Mouse (Mus musculus) T-cell, adult 2 months (primary cell): ENCODE measurements around the gene Dmrt1.

Experiments
- DNase-seq: peaks from one replicate; pipeline ENCODE4 v3.0.0; 2022; ENCODE audit warnings: low spot score

Dmrt1 gene

GRCm38 (mm10) chr19:25569778-25570177 lies 64.4 kb downstream of the Dmrt1 start:
- DNase-seq, result no peak

DNA sequence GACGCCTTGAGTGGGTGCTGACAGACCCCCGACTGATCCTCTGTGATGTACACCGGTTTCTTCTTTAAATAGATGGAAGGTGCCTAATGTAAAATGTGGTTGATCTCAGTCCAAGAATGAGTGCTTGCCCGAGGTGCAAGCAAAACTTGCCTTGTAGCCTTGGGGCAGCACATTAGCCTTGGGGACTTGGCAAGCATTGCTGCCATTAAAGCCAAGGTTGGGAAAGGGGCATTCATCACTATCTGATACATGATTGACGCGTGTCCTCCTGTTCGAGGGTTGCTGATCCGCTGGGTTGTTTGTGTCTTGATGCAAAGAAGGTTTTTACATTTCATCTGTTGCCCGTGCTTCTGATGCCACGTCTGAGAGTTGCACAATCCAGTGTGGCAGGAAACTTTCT lies 69.0 kb downstream of the Dmrt1 start:
- DNase-seq, result no peak

- no peak for DNase-seq
These were observed 69.8 kb downstream of the Dmrt1 start for GRCm38 (mm10) chr19:25574981-25575814.

DNA sequence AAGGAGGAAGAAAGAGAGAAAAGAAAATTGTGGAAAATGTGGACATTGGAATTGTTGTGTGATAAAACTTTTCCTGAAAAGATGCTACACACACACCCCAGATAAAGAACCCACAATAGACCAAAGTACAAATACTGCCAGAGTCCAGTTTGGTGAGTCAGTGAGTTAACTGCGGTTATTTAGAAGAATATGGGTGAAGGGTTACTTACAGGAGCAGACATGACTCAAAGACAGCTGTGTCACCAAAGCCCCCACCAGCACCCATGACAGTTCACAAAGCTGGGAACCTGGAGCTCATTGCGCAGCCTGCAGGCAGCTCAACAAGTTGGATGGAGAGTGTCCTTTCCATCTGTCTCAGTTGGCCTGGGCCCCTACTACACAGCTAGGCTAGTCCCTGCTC lies 72.9 kb downstream of the Dmrt1 start:
- DNase-seq, result no peak

- DNase-seq, result no peak
These were observed 74.0 kb downstream of the Dmrt1 start for GRCm38 (mm10) chr19:25579440-25579839.

- no peak for DNase-seq
These were observed 92.4 kb downstream of the Dmrt1 start for GRCm38 (mm10) chr19:25597717-25598232.

GRCm38 (mm10) chr19:25598626-25599025 lies 93.2 kb downstream of the Dmrt1 start:
- no peak for DNase-seq

- DNase-seq, result no peak
These were observed 96.5 kb downstream of the Dmrt1 start for GRCm38 (mm10) chr19:25601966-25602365.

- DNase-seq, result no peak
These were observed 102.2 kb downstream of the Dmrt1 start for GRCm38 (mm10) chr19:25607461-25608205.

DNA sequence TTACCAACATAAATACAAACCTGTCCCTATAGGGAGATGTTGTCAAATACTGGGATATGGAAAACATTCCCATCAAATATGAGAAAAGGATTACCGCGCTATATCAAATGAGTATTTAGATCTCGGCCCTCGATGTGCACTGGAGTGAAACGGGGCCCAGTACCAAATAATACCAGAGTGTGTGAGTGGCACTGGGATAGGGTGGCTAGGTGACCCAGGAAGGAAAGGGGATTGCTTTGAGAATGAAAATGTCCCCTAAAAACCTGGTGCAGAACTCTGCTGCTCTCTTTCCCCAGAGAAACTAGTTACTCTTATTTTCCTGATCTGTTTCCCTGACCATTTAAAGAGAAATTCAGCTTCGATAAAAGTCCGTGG lies 102.8 kb downstream of the Dmrt1 start:
- DNase-seq, result no peak

DNA sequence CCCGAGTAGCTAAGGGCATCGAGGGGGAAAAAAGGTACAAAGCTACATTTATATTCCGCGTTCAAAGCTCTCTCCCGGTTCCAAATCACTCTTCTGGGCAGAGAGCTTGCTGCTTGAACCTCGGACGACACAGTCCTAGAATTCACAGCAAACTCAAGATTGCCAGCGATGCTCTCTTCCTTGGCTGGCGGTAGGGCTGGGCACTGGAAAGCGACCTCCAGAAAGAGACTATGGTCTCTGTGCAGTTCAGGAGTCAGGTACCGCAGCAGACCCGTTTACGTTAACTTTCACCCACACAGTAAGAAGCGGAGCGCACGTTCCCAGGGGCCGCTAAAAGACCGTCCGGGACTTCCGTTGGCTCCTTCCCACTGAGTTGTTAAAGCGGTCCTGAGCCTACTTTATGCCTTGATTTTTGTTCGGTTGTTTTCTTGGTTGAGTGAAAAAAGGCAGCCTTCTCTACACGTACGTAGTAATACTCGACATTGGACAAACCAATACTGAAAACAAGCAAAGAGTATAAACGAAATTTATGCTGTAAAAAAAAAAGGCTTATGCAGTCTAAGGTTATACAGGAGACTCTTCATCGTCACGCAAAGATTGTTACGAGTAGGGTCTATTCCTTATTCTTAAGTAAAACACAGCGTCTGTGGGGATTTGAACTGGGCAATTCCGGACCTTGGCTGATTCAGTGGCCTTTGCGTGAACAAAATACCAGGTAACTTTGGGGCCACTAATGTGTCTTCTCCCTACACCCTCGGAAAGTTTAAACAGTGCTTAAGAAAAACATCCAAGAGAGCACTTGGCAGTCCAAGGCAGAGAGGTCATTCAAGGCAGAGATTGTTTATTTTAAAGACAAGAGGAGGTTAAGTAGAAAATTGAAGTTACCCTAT lies 103.8 kb downstream of the Dmrt1 start:
- no peak for DNase-seq

DNA sequence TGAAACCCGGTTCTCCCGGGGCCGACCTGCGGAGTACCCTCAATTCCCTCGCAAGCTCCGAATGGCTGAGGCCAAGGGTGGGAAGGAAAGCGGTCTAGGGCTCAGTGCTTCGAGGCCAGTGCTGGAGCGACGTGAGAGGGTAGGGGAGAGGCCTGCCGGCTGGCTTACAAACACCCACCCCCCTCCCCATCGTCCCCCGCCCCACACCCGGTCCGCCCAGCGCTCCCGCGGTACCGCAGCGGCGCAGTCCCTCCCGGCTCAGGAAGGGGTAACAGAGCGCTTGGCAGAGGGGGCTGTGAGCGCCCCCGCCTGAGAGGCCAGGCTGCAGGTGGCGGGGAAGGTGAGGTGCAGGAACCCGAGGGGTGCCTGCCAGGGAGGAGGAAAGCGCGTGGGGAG lies 104.6 kb downstream of the Dmrt1 start, which contains the start of gene Dmrt3:
TSS of gene Dmrt3 (plus strand) at position 287 of the 396 bp plus-strand sequence.
- no peak for DNase-seq

GRCm38 (mm10) chr19:25610411-25611111 lies 105.1 kb downstream of the Dmrt1 start:
- no peak for DNase-seq

- DNase-seq, result no peak
These were observed 105.7 kb downstream of the Dmrt1 start for GRCm38 (mm10) chr19:25611116-25611515.

DNA sequence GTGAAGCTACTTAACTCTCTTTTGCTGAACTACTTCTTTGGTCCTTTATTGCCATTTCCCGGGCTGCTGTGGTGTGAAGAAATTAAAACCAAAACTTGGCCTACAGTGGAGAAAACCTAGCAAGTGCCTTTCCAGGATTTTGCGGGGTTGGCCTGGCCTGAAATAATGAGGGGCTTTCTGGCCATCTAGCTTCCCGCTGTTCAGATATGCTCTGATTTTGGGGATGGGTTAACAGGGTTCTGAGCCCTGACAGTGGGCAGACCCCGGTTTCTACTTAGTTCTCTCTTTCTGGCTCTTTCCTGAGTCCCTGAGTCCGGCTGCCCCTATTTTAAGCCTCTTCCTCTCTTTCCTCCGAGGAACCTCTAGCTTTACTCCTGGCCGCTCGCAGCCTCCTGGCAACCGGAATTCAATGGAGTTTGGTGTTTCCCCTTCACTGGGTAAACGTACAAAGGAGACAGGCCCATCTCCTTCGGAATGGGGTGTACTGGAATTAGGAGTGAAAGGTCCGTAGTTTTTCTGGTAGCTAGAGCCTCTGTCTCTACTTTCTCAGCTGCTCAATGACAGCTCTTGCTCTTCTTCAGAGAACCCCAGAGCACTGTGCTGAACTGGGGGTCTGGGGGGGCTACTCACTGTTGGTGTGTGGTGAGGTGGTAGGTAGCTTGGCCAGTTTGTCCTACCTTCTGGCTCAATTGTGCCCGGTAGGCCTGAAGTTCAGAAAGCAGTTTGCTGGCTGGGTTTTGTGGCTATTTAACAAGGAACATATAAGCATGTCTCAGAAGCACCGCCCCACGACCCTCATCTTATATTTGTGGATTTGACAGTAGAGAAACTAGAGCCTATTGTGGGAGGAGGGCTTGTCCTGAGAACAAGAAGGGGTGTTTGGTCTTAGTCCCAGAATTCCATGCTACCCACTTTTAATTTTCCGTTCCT lies 106.7 kb downstream of the Dmrt1 start:
- DNase-seq, result no peak

GRCm38 (mm10) chr19:25612806-25613295 lies 107.4 kb downstream of the Dmrt1 start:
- no peak for DNase-seq

DNA sequence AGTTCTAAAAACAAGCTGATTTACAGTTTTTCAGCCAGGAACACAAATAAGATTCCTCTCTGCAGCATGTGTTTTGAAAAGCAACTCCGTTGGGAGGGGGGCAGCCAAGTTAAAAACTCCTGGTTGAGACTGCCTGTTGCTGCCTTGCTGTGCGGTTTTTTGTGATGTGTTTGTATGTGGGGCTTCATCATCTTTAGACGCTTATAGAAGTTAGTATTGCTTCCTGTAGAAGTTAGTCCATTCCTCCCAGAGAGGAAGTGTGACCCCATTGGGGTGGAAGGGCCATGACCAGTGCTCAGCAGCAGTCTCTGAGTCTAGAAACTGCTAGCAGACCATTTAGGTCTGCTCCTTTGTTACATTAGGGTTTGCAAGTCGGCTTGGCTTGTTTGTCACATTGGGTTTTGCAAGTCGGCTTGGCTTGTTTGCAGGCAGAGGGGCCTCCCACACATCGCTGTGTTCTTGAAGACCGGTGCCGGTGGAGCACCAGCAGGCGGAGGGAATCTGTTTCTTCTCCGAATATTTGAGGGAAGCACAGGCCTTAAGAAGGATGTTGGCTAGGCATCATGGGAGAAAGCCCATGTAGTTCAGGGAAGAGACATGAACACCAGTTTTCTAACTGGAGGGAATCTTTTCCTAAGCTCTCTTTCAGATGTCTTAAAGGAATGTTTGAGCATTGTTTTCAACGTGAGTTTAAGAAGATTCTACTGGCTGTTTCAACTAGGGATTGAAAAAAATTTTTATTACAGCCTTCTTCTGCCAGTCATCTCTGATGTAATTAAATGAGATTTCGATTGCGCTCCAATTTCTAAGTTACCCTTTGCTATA lies 108.3 kb downstream of the Dmrt1 start:
- no peak for DNase-seq

GRCm38 (mm10) chr19:25615889-25616288 lies 110.5 kb downstream of the Dmrt1 start:
- no peak for DNase-seq
